Comparison of ENCODE assay signal across 17 mouse cellular contexts in genomic region chr17:21702281-21703240, GRCm38 (mm10). TPM values are rescaled to one million over a fixed set of nuclear protein-coding genes. Genes with fewer than 3 reads are reported as not detected.
DNase-seq lines count a peak whose midpoint lies in the region; ATAC-seq lines count a peak whose summit lies in the region.
"Had no signal": no experiment of that assay in that cellular context is flagged by ENCODE, and none has a peak within 500 bp of the region (broad histone marks: within the 10 kb centered on the region; RNA-seq: fewer than 3 reads in every experiment).

No protein-coding gene starts in this region.

- no peak for ATAC-seq in megakaryocyte, adult 5-6 weeks (ENCODE audit: poor library complexity, severe bottlenecking)
- ATAC-seq in liver, embryonic 13.5 days (ENCODE audit: low read depth) = peak; percentile 97
- ATAC-seq in stomach, embryonic 15.5 days (ENCODE audit: insufficient read depth, low FRiP score, low read depth) = peak; percentile 74; the same call in 1 of the 2 replicates
- ATAC-seq in midbrain, embryonic 15.5 days (replicated peaks) = no peak
- ATAC-seq: hindbrain, embryonic 16.5 days; midbrain, embryonic 16.5 days had no signal

- no peaks in the 10 kb centered on the region for H3K9me3 ChIP-seq in megakaryocyte, embryonic 14.5 days
- H3K9me3 ChIP-seq in liver, embryonic 13.5 days (replicated peaks) = no peaks in the 10 kb centered on the region
- no peaks in the 10 kb centered on the region for H3K9me3 ChIP-seq in stomach, embryonic 15.5 days
- no peaks in the 10 kb centered on the region for H3K9me3 ChIP-seq in midbrain, embryonic 15.5 days
- H3K9me3 ChIP-seq: embryonic facial prominence, embryonic 13.5 days; neural tube, embryonic 13.5 days had no signal

- H3K36me3 ChIP-seq in megakaryocyte, embryonic 14.5 days (replicated peaks; ENCODE audit: low read length) = no peaks in the 10 kb centered on the region
- no peaks in the 10 kb centered on the region for H3K36me3 ChIP-seq in liver, embryonic 13.5 days
- no peaks in the 10 kb centered on the region for H3K36me3 ChIP-seq in stomach, embryonic 15.5 days
- H3K36me3 ChIP-seq in midbrain, embryonic 15.5 days (replicated peaks) = no peaks in the 10 kb centered on the region
- H3K36me3 ChIP-seq: embryonic facial prominence, embryonic 13.5 days; neural tube, embryonic 13.5 days had no signal

- no peaks in the 10 kb centered on the region for H3K27me3 ChIP-seq in megakaryocyte, embryonic 14.5 days (replicated peaks)
- H3K27me3 ChIP-seq in liver, embryonic 13.5 days = no peaks in the 10 kb centered on the region
- H3K27me3 ChIP-seq in stomach, embryonic 15.5 days (replicated peaks) = no peaks in the 10 kb centered on the region
- H3K27me3 ChIP-seq in midbrain, embryonic 15.5 days (replicated peaks) = no peaks in the 10 kb centered on the region
- H3K27me3 ChIP-seq: CH12.LX; embryonic facial prominence, embryonic 13.5 days; neural tube, embryonic 13.5 days had no signal

- H3K4me2 ChIP-seq in liver, embryonic 13.5 days = peak overlapping the region; percentile 65
- H3K4me2 ChIP-seq in stomach, embryonic 15.5 days = no peak overlapping the region
- no peak overlapping the region for H3K4me2 ChIP-seq in midbrain, embryonic 15.5 days
- H3K4me2 ChIP-seq: embryonic facial prominence, embryonic 13.5 days; neural tube, embryonic 13.5 days had no signal

- peaks cover 40% of the 10 kb centered on the region for H3K4me1 ChIP-seq in megakaryocyte, embryonic 14.5 days
- H3K4me1 ChIP-seq in liver, embryonic 13.5 days (replicated peaks) = peaks cover 45% of the 10 kb centered on the region
- no peaks in the 10 kb centered on the region for H3K4me1 ChIP-seq in stomach, embryonic 15.5 days
- H3K4me1 ChIP-seq in midbrain, embryonic 15.5 days = 0 out of 2 replicates have a peak, but pooled peaks cover 5% of the 10 kb centered on the region
- H3K4me1 ChIP-seq: embryonic facial prominence, embryonic 13.5 days had no signal

- WGBS in liver, embryonic 13.5 days (ENCODE audit: insufficient replicate concordance) = 7% methylated on average over 5 of the region's 5 CpGs
- WGBS in stomach, embryonic 15.5 days = 34% methylated on average over 5 of the region's 5 CpGs
- 50% methylated on average over 5 of the region's 5 CpGs for WGBS in midbrain, embryonic 15.5 days

- peak overlapping the region; percentile 38 for H3K4me3 ChIP-seq in megakaryocyte, embryonic 14.5 days (replicated peaks)
- H3K4me3 ChIP-seq in liver, embryonic 13.5 days (replicated peaks) = peak overlapping the region; percentile 36
- H3K4me3 ChIP-seq in stomach, embryonic 15.5 days (replicated peaks) = no peak overlapping the region
- no peak overlapping the region for H3K4me3 ChIP-seq in midbrain, embryonic 15.5 days
- H3K4me3 ChIP-seq: embryonic facial prominence, embryonic 13.5 days; neural tube, embryonic 13.5 days had no signal

- peak overlapping the region; percentile 64 for H3K9ac ChIP-seq in liver, embryonic 13.5 days
- H3K9ac ChIP-seq in stomach, embryonic 15.5 days = no peak overlapping the region
- H3K9ac ChIP-seq in midbrain, embryonic 15.5 days = no peak overlapping the region
- H3K9ac ChIP-seq: embryonic facial prominence, embryonic 13.5 days; neural tube, embryonic 13.5 days had no signal

- peak overlapping the region; percentile 90 for H3K27ac ChIP-seq in liver, embryonic 13.5 days
- no peak overlapping the region for H3K27ac ChIP-seq in stomach, embryonic 15.5 days
- H3K27ac ChIP-seq in midbrain, embryonic 15.5 days = no peak overlapping the region
- H3K27ac ChIP-seq: embryonic facial prominence, embryonic 13.5 days; neural tube, embryonic 13.5 days had no signal

- DNase-seq in c-Kit-positive CD71-positive TER-119-positive erythroid progenitor cells, embryonic 14.5 days (ENCODE audit: low spot score) = peak; percentile 88
- peak; percentile 91 for DNase-seq in liver, embryonic 13.5 days
- no peak for DNase-seq in B cell, adult 2 months
- DNase-seq: cerebellum, adult 9-11 months; gastrocnemius, postnatal 10 days; lung, postnatal 36 days; retina, postnatal 1 day had no signal

RNA-seq across cellular contexts. Expression of gene Zfp760, which starts 5.0 kb away (rescaled TPM):
- 0.04 TPM in 1 of 2 replicates, not detected in the other for polyA plus RNA-seq in megakaryocyte, embryonic 14.5 days (2012; ENCODE audit: insufficient read depth, low replicate concordance)
- 5.0 and 5.1 TPM in 2 replicates for total RNA-seq in megakaryocyte, adult 5-6 weeks (2015)
- 5.9 and 8.5 TPM in 2 replicates for total RNA-seq in megakaryocyte, adult 5-6 weeks (2017)
- 3.8 and 5.0 TPM in 2 replicates for polyA plus RNA-seq in liver, embryonic 13.5 days (2015; fragmentation: Nextera tagmentation; extraction: Ambion mirVana)
- 10.1 and 10.9 TPM in 2 replicates for polyA plus RNA-seq in stomach, embryonic 15.5 days (2015; fragmentation: Nextera tagmentation; extraction: Ambion mirVana)
- 11.5 and 12.1 TPM in 2 replicates for polyA plus RNA-seq in midbrain, embryonic 15.5 days (2015; fragmentation: Nextera tagmentation; extraction: Ambion mirVana)

RNA-seq across cellular contexts. Expression of gene Gm10226, which starts 10.9 kb away (rescaled TPM):
- not detected in 2 replicates for polyA plus RNA-seq in megakaryocyte, embryonic 14.5 days (2012; ENCODE audit: insufficient read depth, low replicate concordance)
- total RNA-seq in megakaryocyte, adult 5-6 weeks (2015) = 13.3 TPM in 1 of 2 replicates, not detected in the other
- 2.2 and 14.0 TPM in 2 replicates for total RNA-seq in megakaryocyte, adult 5-6 weeks (2017)
- polyA plus RNA-seq in liver, embryonic 13.5 days (2015; fragmentation: Nextera tagmentation; extraction: Ambion mirVana) = 3.7 and 4.9 TPM in 2 replicates
- 4.7 and 8.0 TPM in 2 replicates for polyA plus RNA-seq in stomach, embryonic 15.5 days (2015; fragmentation: Nextera tagmentation; extraction: Ambion mirVana)
- polyA plus RNA-seq in midbrain, embryonic 15.5 days (2015; fragmentation: Nextera tagmentation; extraction: Ambion mirVana) = 17.8 and 20.0 TPM in 2 replicates
- polyA plus RNA-seq: liver, adult 2 months had no signal

RNA-seq across cellular contexts. Expression of gene Zfp229, which starts 28.0 kb away (rescaled TPM):
- 0.72 TPM in 1 of 2 replicates, not detected in the other for polyA plus RNA-seq in megakaryocyte, embryonic 14.5 days (2012; ENCODE audit: insufficient read depth, low replicate concordance)
- 2.8 and 3.1 TPM in 2 replicates for total RNA-seq in megakaryocyte, adult 5-6 weeks (2015)
- 4.0 and 4.4 TPM in 2 replicates for total RNA-seq in megakaryocyte, adult 5-6 weeks (2017)
- 2.0 and 2.4 TPM in 2 replicates for polyA plus RNA-seq in liver, embryonic 13.5 days (2015; fragmentation: Nextera tagmentation; extraction: Ambion mirVana)
- 5.9 and 6.1 TPM in 2 replicates for polyA plus RNA-seq in stomach, embryonic 15.5 days (2015; fragmentation: Nextera tagmentation; extraction: Ambion mirVana)
- 10.0 and 10.7 TPM in 2 replicates for polyA plus RNA-seq in midbrain, embryonic 15.5 days (2015; fragmentation: Nextera tagmentation; extraction: Ambion mirVana)

RNA-seq across cellular contexts. Expression of gene Zfp983, which starts 52.1 kb away (rescaled TPM):
- 0.17 TPM in 1 of 2 replicates, not detected in the other for polyA plus RNA-seq in megakaryocyte, embryonic 14.5 days (2012; ENCODE audit: insufficient read depth, low replicate concordance)
- 9.4 and 10.8 TPM in 2 replicates for total RNA-seq in megakaryocyte, adult 5-6 weeks (2015)
- total RNA-seq in megakaryocyte, adult 5-6 weeks (2017) = 4.6 and 6.5 TPM in 2 replicates
- polyA plus RNA-seq in liver, embryonic 13.5 days (2015; fragmentation: Nextera tagmentation; extraction: Ambion mirVana) = 1.1 and 1.3 TPM in 2 replicates
- polyA plus RNA-seq in stomach, embryonic 15.5 days (2015; fragmentation: Nextera tagmentation; extraction: Ambion mirVana) = 4.2 TPM in 2 replicates
- 13.3 and 13.9 TPM in 2 replicates for polyA plus RNA-seq in midbrain, embryonic 15.5 days (2015; fragmentation: Nextera tagmentation; extraction: Ambion mirVana)

Comparison
In these comparisons a context has a peak if more than half of its experiments do, and no peak if none do; other contexts are left out.
1. H3K4me3 ChIP-seq: peak in megakaryocyte, embryonic 14.5 days (single experiment) and liver, embryonic 13.5 days (single experiment); none in stomach, embryonic 15.5 days (single experiment) and midbrain, embryonic 15.5 days (single experiment).
2. ATAC-seq: peak in liver, embryonic 13.5 days (single experiment) and stomach, embryonic 15.5 days (single experiment); none in megakaryocyte, adult 5-6 weeks (single experiment) and midbrain, embryonic 15.5 days (single experiment).
3. DNase-seq: peak in c-Kit-positive CD71-positive TER-119-positive erythroid progenitor cells, embryonic 14.5 days (single experiment) and liver, embryonic 13.5 days (single experiment); none in B cell, adult 2 months (0 of 2).